Mouse (Mus musculus) myocyte (in vitro differentiated cells): ENCODE measurements at regions not wholly inside any gene's neighbourhood (a gene's known extent, or its start where the extent isn't known, plus 50 kb on each side); places are given as distances from the start of the nearest gene placed in this dataset.

Experiments
- MYOD1 ChIP-seq, 3 experiments: IDR thresholded peaks; one replicate each; pipeline ENCODE4 v1.6.1; 2011; ENCODE audit warnings: control low read depth in 2 of 3, low read depth in 2 of 3, mild to moderate bottlenecking in 2 of 3, moderate library complexity in 1 of 3; ENCODE audit not compliant: insufficient read length in 2 of 3, control insufficient read depth in 1 of 3
- POLR2A ChIP-seq: IDR thresholded peaks from one replicate; pipeline ENCODE4 v1.6.1; 2011; ENCODE audit warnings: low read depth, mild to moderate bottlenecking, control low read depth, moderate library complexity; ENCODE audit not compliant: insufficient read length

GRCm38 (mm10) chr12:28237041-28237440 lies 315.2 kb downstream of the Dcdc2c start:
- no peak for TF ChIP-seq POLR2A
- TF ChIP-seq MYOD1 (IDR thresholded peaks at IDR 0.05; ENCODE audit: control insufficient read depth in 1 of 3, insufficient read length in 2 of 3, low read depth in 2 of 3): no peak
